Mouse (Mus musculus) left cerebral cortex, adult 2 months (tissue): ENCODE measurements around the gene Frmd8. TPM values are rescaled to one million over a fixed set of nuclear protein-coding genes. Genes with fewer than 3 reads are reported as not detected.

Experiments
- DNase-seq, 2 experiments: peaks; one replicate each; pipeline ENCODE4 v3.0.0; 2021 to 2022; ENCODE audit warnings: low spot score in 2 of 2, mixed read lengths in 1 of 2; ENCODE audit errors: extremely low spot score in 1 of 2
- H3K27ac ChIP-seq: fragments of 200-600 bp; 2 replicates; pipeline ENCODE4 v1.8.1; 2022
- H3K4me3 ChIP-seq: fragments of 200-600 bp; 2 replicates; pipeline ENCODE4 v1.8.1; 2022
- CTCF ChIP-seq: fragments of 200-600 bp; IDR thresholded peaks from 2 replicates; pipeline ENCODE4 v1.8.1; 2022; ENCODE audit warnings: antibody characterized with exemption, mild to moderate bottlenecking, moderate library complexity
- intact Hi-C: fragments of 180-260 bp; cut with DNase I; formaldehyde crosslinking; loops from one replicate; pipeline ENCODE4 v1.15.1; 2025
- total RNA-seq, 2 experiments: library from RNA; stranded (reverse); gene quantifications; 2 replicates each; pipeline ENCODE4 v1.2.3; 2021

The Frmd8 gene
- total RNA-seq, 2 experiments from 2014 or later = 10.1 to 13.4 TPM

GRCm38 (mm10) chr19:5832326-5832725, 42.7 kb downstream of the Frmd8 start:
- H3K27ac ChIP-seq = no peak overlapping the region
- intact Hi-C loops = no loop called here
- TF ChIP-seq CTCF = no peak
- no peak overlapping the region for H3K4me3 ChIP-seq
- no peak for DNase-seq

- H3K27ac ChIP-seq = no peak overlapping the region
- TF ChIP-seq CTCF = no peak
- intact Hi-C loops = no loop called here
- no peak overlapping the region for H3K4me3 ChIP-seq
- no peak for DNase-seq
Observed at GRCm38 (mm10) chr19:5831958-5832320, 43.1 kb downstream of the Frmd8 start.

GRCm38 (mm10) chr19:5831224-5831957, 43.7 kb downstream of the Frmd8 start:
- no peak for TF ChIP-seq CTCF
- DNase-seq = no peak
- intact Hi-C loops = no loop called here
- Histone ChIP-seq H3K4me3 (no peak overlapping the region), H3K27ac (no peak overlapping the region)

- no peak for TF ChIP-seq CTCF
- H3K4me3 ChIP-seq = no peak overlapping the region
- DNase-seq = no peak
- intact Hi-C loops = no loop called here
- no peak overlapping the region for H3K27ac ChIP-seq
Observed at GRCm38 (mm10) chr19:5830776-5831175, 44.3 kb downstream of the Frmd8 start.

- H3K27ac ChIP-seq = no peak overlapping the region
- intact Hi-C loops = no loop called here
- DNase-seq = no peak
- TF ChIP-seq CTCF = no peak
- no peak overlapping the region for H3K4me3 ChIP-seq
Observed at GRCm38 (mm10) chr19:5829958-5830615, 45.0 kb downstream of the Frmd8 start.

GRCm38 (mm10) chr19:5828905-5829304, 46.2 kb downstream of the Frmd8 start:
- intact Hi-C loops = no loop called here
- no peak for DNase-seq
- Histone ChIP-seq H3K27ac (no peak overlapping the region), H3K4me3 (no peak overlapping the region)
- TF ChIP-seq CTCF = no peak

GRCm38 (mm10) chr19:5828155-5828554, 46.9 kb downstream of the Frmd8 start:
- no peak for DNase-seq
- no peak for TF ChIP-seq CTCF
- intact Hi-C loops = no loop called here
- no peak overlapping the region for H3K27ac ChIP-seq
- H3K4me3 ChIP-seq = no peak overlapping the region

GRCm38 (mm10) chr19:5827456-5828154, 47.5 kb downstream of the Frmd8 start:
- TF ChIP-seq CTCF = no peak
- no peak overlapping the region for H3K27ac ChIP-seq
- no peak overlapping the region for H3K4me3 ChIP-seq
- no peak for DNase-seq
- intact Hi-C loops = no loop called here

GRCm38 (mm10) chr19:5827044-5827443, 48.0 kb downstream of the Frmd8 start:
- DNase-seq = no peak
- TF ChIP-seq CTCF = no peak
- no peak overlapping the region for H3K27ac ChIP-seq
- no peak overlapping the region for H3K4me3 ChIP-seq
- intact Hi-C loops = no loop called here

- intact Hi-C loops = no loop called here
- DNase-seq = no peak
- H3K27ac ChIP-seq = no peak overlapping the region
- H3K4me3 ChIP-seq = no peak overlapping the region
- TF ChIP-seq CTCF = no peak
Observed at GRCm38 (mm10) chr19:5826731-5827002, 48.4 kb downstream of the Frmd8 start.

GRCm38 (mm10) chr19:5825901-5826730, 49.0 kb downstream of the Frmd8 start:
- no peak for TF ChIP-seq CTCF
- intact Hi-C loops = no loop called here
- H3K27ac ChIP-seq = no peak overlapping the region
- no peak for DNase-seq
- no peak overlapping the region for H3K4me3 ChIP-seq
